Mouse (Mus musculus) myocyte (in vitro differentiated cells): ENCODE results near the gene Slc25a35. TPM values are rescaled to one million over a fixed set of nuclear protein-coding genes. Genes with fewer than 3 reads are reported as not detected.

Experiments
- H3K27me3 ChIP-seq: one replicate; pipeline ENCODE4 v1.6.1; 2011; ENCODE audit not compliant: control insufficient read depth, insufficient read depth, insufficient read length
- H3K36me3 ChIP-seq: one replicate; pipeline ENCODE4 v1.6.1; 2011; ENCODE audit not compliant: control insufficient read depth, insufficient read depth
- H3K4me2 ChIP-seq: one replicate; pipeline ENCODE4 v1.6.1; 2011; ENCODE audit warnings: low read depth, control low read depth
- H3K4me3 ChIP-seq: one replicate; pipeline ENCODE4 v1.5.1; 2011; ENCODE audit warnings: mild to moderate bottlenecking, control low read depth, moderate library complexity
- H3K79me2 ChIP-seq: one replicate; pipeline ENCODE4 v1.6.1; 2011; ENCODE audit not compliant: control insufficient read depth, insufficient read depth
- H3ac ChIP-seq: one replicate; pipeline ENCODE4 v1.6.1; 2011; ENCODE audit not compliant: control insufficient read depth, insufficient read length
- CEBPB ChIP-seq: IDR thresholded peaks from 2 replicates; pipeline ENCODE4 v1.6.1; 2011; ENCODE audit warnings: mild to moderate bottlenecking, moderate library complexity; ENCODE audit not compliant: poor library complexity, insufficient read depth, severe bottlenecking
- E2F4 ChIP-seq: IDR thresholded peaks from one replicate; pipeline ENCODE4 v1.6.1; 2011; ENCODE audit warnings: mild to moderate bottlenecking, control low read depth, moderate library complexity; ENCODE audit not compliant: insufficient read depth
- MAX ChIP-seq: IDR thresholded peaks from one replicate; pipeline ENCODE4 v1.6.1; 2011; ENCODE audit warnings: low read depth, mild to moderate bottlenecking, control low read depth
- MYOD1 ChIP-seq, 3 experiments: IDR thresholded peaks; one replicate each; pipeline ENCODE4 v1.6.1; 2011; ENCODE audit warnings: control low read depth in 2 of 3, low read depth in 2 of 3, mild to moderate bottlenecking in 2 of 3, moderate library complexity in 1 of 3; ENCODE audit not compliant: insufficient read length in 2 of 3, control insufficient read depth in 1 of 3
- MYOG ChIP-seq, 3 experiments: IDR thresholded peaks; one replicate each; pipeline ENCODE4 v1.6.1; 2011; ENCODE audit warnings: control low read depth in 2 of 3, low read depth in 2 of 3, mild to moderate bottlenecking in 2 of 3; ENCODE audit not compliant: insufficient read length in 2 of 3, control insufficient read depth in 1 of 3, insufficient read depth in 1 of 3
- POLR2A ChIP-seq: IDR thresholded peaks from one replicate; pipeline ENCODE4 v1.6.1; 2011; ENCODE audit warnings: low read depth, mild to moderate bottlenecking, control low read depth, moderate library complexity; ENCODE audit not compliant: insufficient read length
- POLR2AphosphoS2 ChIP-seq: IDR thresholded peaks from one replicate; pipeline ENCODE4 v1.6.1; 2011; ENCODE audit warnings: low read depth, control low read depth; ENCODE audit not compliant: insufficient read length
- REST ChIP-seq: IDR thresholded peaks from one replicate; pipeline ENCODE4 v1.6.1; 2011; ENCODE audit warnings: mild to moderate bottlenecking, control low read depth, moderate library complexity; ENCODE audit not compliant: insufficient read depth, insufficient read length
- SRF ChIP-seq: IDR thresholded peaks from one replicate; pipeline ENCODE4 v1.6.1; 2011; ENCODE audit warnings: low read depth; ENCODE audit not compliant: control insufficient read depth, insufficient read length
- TCF12 ChIP-seq: IDR thresholded peaks from one replicate; pipeline ENCODE4 v1.6.1; 2011; ENCODE audit warnings: mild to moderate bottlenecking, control low read depth; ENCODE audit not compliant: poor library complexity, insufficient read depth, severe bottlenecking
- TCF3 ChIP-seq: IDR thresholded peaks from one replicate; pipeline ENCODE4 v1.6.1; 2011; ENCODE audit warnings: low read depth, control low read depth; ENCODE audit not compliant: insufficient read length
- USF1 ChIP-seq: IDR thresholded peaks from one replicate; pipeline ENCODE4 v1.6.1; 2011; ENCODE audit warnings: low read depth, mild to moderate bottlenecking, control low read depth, moderate library complexity
- polyA plus RNA-seq: library from polyadenylated mRNA; unstranded; fragments of >200 nt; fragmentation: generic; extraction: Trizol; gene quantifications from one replicate; pipeline ENCODE4 v1.2.1, GENCODE M21; 2012; ENCODE audit warnings: missing spikeins

Gene Slc25a35
- polyA plus RNA-seq, 1 experiment, result 2.3 TPM

DNA sequence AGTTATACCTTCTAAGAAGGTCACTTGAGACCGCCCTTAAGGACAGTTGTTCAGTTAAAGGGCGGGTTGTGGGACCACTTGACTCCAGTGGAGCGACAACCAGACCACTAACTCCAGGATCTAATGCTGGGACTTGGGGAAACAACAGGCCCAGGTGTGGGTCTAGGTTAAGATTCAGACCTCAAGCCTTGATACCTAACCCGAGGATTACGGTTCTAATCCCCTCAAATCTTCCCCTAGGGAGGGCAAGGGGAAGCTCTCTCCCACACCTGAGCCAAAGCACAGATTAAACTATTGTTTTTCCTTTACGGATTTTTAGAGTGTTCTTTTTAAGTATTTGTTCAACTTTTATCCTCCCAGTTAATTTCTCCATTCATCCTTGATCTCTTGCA is 6.1 kb downstream of the Slc25a35 start:
- no peaks in the 10 kb centered on the region for H3K27me3 ChIP-seq
- H3K79me2 ChIP-seq, result no peaks in the 10 kb centered on the region
- no peak for TF ChIP-seq MAX
- TF ChIP-seq POLR2A, result no peak
- TF ChIP-seq USF1, result no peak
- no peak for TF ChIP-seq CEBPB
- TF ChIP-seq SRF, result no peak
- TF ChIP-seq REST, result no peak
- no peak for TF ChIP-seq POLR2AphosphoS2
- TF ChIP-seq TCF3, result no peak
- no peak for TF ChIP-seq TCF12
- TF ChIP-seq MYOG (IDR thresholded peaks at IDR 0.05; ENCODE audit: control insufficient read depth in 1 of 3, insufficient read depth in 1 of 3, insufficient read length in 2 of 3, low read depth in 2 of 3), result no peak
- TF ChIP-seq E2F4, result no peak
- no peak for TF ChIP-seq MYOD1 (IDR thresholded peaks at IDR 0.05; ENCODE audit: control insufficient read depth in 1 of 3, insufficient read length in 2 of 3, low read depth in 2 of 3)
- H3K4me2 ChIP-seq, result peak overlapping the region; percentile 99
- no peaks in the 10 kb centered on the region for H3K36me3 ChIP-seq
- peak overlapping the region; percentile 36 for H3K4me3 ChIP-seq
- no peak overlapping the region for H3ac ChIP-seq

DNA sequence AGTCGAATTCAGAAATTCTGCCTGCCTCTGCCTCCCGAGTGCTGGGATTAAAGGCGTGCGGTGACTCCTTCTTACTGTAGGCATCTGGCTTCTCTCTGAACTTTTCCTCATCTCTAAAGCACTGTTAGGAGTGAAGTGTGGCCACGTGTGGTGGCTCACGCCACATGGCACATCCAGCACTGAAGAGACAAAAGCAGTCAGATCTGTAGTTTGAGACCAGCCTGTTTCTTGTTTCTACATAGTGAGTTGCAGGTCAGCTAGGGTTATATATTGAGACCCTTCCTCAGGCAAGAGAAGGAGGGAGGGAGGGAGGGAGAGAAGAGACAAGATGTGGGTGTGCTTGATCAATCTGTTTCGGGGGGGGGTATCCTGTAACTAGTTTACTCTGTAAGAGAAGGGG is 7.2 kb downstream of the Slc25a35 start, which contains the start of gene Rangrf:
Gene Rangrf (minus strand): TSS at position 101 of the 400 bp plus-strand sequence.
- no peaks in the 10 kb centered on the region for H3K36me3 ChIP-seq
- H3K4me3 ChIP-seq, result peak within 1 kb of the TSS; percentile 36
- H3ac ChIP-seq, result no peak within 1 kb of the TSS
- no peaks in the 10 kb centered on the region for H3K27me3 ChIP-seq
- no peaks in the 10 kb centered on the region for H3K79me2 ChIP-seq
- no peak for TF ChIP-seq POLR2A
- no peak for TF ChIP-seq E2F4
- TF ChIP-seq TCF3, result no peak
- no peak for TF ChIP-seq SRF
- TF ChIP-seq REST, result no peak
- TF ChIP-seq MAX, result no peak
- no peak for TF ChIP-seq USF1
- peak within 1 kb of the TSS; percentile 99 for H3K4me2 ChIP-seq

- Histone ChIP-seq H3K79me2 (no peaks in the 10 kb centered on the region), H3K4me2 (no peak overlapping the region), H3K27me3 (no peaks in the 10 kb centered on the region), H3K4me3 (no peak overlapping the region), H3K36me3 (no peaks in the 10 kb centered on the region), H3ac (no peak overlapping the region)
- TF ChIP-seq SRF (no peak), USF1 (no peak), TCF12 (no peak), E2F4 (no peak)
These were observed 7.7 kb downstream of the Slc25a35 start for GRCm38 (mm10) chr11:68975601-68976000.

- H3K4me3 ChIP-seq, result no peak overlapping the region
- no peaks in the 10 kb centered on the region for H3K27me3 ChIP-seq
- H3K36me3 ChIP-seq, result no peaks in the 10 kb centered on the region
- no peaks in the 10 kb centered on the region for H3K79me2 ChIP-seq
- TF ChIP-seq E2F4 (no peak), MYOD1 (IDR thresholded peaks at IDR 0.05; ENCODE audit: control insufficient read depth in 1 of 3, insufficient read length in 2 of 3, low read depth in 2 of 3) (no peak), TCF12 (no peak), REST (no peak), MYOG (IDR thresholded peaks at IDR 0.05; ENCODE audit: control insufficient read depth in 1 of 3, insufficient read depth in 1 of 3, insufficient read length in 2 of 3, low read depth in 2 of 3) (no peak), POLR2A (no peak), TCF3 (no peak), MAX (no peak), SRF (no peak), USF1 (no peak), POLR2AphosphoS2 (no peak), CEBPB (no peak)
- no peak overlapping the region for H3K4me2 ChIP-seq
- H3ac ChIP-seq, result no peak overlapping the region
These were observed 11.4 kb downstream of the Slc25a35 start for GRCm38 (mm10) chr11:68979320-68979733.

DNA sequence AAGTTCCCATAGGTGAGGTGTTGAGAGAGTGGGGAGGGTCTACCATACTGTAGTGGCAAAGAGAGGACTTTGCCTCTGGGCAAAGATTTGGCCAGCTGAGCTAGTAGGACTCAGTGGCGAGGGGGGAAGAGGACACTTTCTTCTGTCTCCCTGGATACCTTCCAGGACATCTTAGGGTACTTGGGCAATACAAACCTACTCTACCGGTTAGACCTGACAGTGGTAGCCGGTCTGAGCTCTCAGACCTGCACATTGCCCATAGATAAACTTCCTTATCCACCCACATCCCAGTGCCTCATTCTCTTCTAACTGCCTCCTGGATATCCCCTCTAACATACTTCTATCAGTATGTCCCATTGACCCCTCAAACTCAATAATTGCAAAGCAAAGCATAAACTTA is 13.0 kb downstream of the Slc25a35 start:
- Histone ChIP-seq H3K4me3 (no peak overlapping the region), H3K36me3 (no peaks in the 10 kb centered on the region), H3ac (no peak overlapping the region), H3K27me3 (no peaks in the 10 kb centered on the region), H3K79me2 (no peaks in the 10 kb centered on the region), H3K4me2 (no peak overlapping the region)
- TF ChIP-seq TCF12 (no peak), POLR2A (no peak), MYOD1 (IDR thresholded peaks at IDR 0.05; ENCODE audit: control insufficient read depth in 1 of 3, insufficient read length in 2 of 3, low read depth in 2 of 3) (no peak), CEBPB (no peak), E2F4 (no peak), TCF3 (no peak), POLR2AphosphoS2 (no peak), USF1 (no peak), SRF (no peak), REST (no peak), MYOG (IDR thresholded peaks at IDR 0.05; ENCODE audit: control insufficient read depth in 1 of 3, insufficient read depth in 1 of 3, insufficient read length in 2 of 3, low read depth in 2 of 3) (no peak), MAX (no peak)
